Mouse (Mus musculus): ENCODE measurements at regions not wholly inside any gene's neighbourhood (a gene's known extent, or its start where the extent isn't known, plus 50 kb on each side); places are given as distances from the start of the nearest gene placed in this dataset.
"Not testable (repeated sequence)": the region's sequence is repeated elsewhere in the genome, so short reads cannot be mapped to it uniquely, and the experiment has no call there.

DNA sequence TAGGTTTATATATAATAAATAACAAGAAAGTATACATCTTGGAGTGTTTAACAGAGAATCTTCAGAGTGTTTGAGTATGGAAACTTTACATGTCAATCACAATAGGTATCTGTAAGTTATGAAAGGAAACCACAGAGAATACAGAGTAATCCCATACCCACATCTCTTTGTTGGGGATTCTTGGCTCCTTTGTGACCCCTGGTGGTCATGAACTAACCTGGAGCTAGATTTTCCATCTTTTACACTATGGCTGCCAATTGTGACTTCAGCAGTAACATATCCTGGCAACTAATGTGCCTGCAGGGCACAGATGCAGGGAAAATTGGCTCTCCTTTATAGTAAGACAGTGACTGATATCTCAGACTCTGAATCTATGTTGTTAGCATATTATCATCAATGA lies 1107.9 kb upstream of the Zfp386 start:
- DNase-seq (ENCODE audit: low read depth in 3 of 3, low spot score in 3 of 3) (no peak), ATAC-seq (ENCODE audit: insufficient read depth) (no peak)
- Histone ChIP-seq H3K4me3 (ENCODE audit: insufficient read depth in 1 of 2, low read depth in 2 of 2, low read length in 2 of 2) (no peak overlapping the region), H3K9me3 (ENCODE audit: control insufficient read depth, low read length) (no peaks in the 10 kb centered on the region), H3K4me1 (replicated peaks; ENCODE audit: control insufficient read depth in 2 of 2, insufficient read depth in 2 of 2, low read length in 1 of 2) (no peaks in the 10 kb centered on the region), H3K9ac (replicated peaks) (no peak overlapping the region), H3K4me2 (ENCODE audit: low read depth) (no peak overlapping the region), H3K27me3 (ENCODE audit: control insufficient read depth, insufficient read depth, low read length) (no peaks in the 10 kb centered on the region), H3K36me3 (replicated peaks; ENCODE audit: control insufficient read depth, insufficient read depth, low read depth) (no peaks in the 10 kb centered on the region), H3K27ac (no peak overlapping the region)
- TF ChIP-seq CTCF (IDR thresholded peaks at IDR 0.05; ENCODE audit: low read depth) = no peak
- no peak for TF ChIP-seq EP300 (IDR thresholded peaks at IDR 0.05; ENCODE audit: low read depth)

DNA sequence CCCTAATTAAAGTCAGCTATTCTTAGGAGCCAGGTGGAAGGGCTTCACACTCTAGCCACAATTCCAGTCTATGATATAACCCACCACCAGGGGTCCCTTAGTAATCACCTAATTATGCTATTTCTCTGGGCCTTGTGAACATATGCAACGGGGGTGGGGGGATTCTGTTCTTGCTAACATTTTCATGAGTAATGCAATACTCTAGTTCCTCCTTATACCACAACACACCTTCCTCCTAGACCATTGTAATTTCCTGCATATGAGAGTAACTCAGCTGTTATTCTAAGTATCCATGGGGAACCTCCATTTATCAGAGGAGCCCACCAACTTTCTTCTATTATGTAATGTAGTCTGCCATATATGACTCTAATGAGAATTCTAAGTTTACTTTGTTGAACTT lies 1085.4 kb upstream of the Zfp386 start:
- no peak overlapping the region for H3K9ac ChIP-seq (replicated peaks)
- no peaks in the 10 kb centered on the region for H3K4me1 ChIP-seq (replicated peaks; ENCODE audit: control insufficient read depth in 2 of 2, insufficient read depth in 2 of 2, low read length in 1 of 2)
- no peak overlapping the region for H3K4me2 ChIP-seq (ENCODE audit: low read depth)
- H3K36me3 ChIP-seq (replicated peaks; ENCODE audit: control insufficient read depth, insufficient read depth, low read depth) = no peaks in the 10 kb centered on the region
- DNase-seq (ENCODE audit: low read depth in 3 of 3, low spot score in 3 of 3) (no peak), ATAC-seq (ENCODE audit: insufficient read depth) (no peak)
- H3K9me3 ChIP-seq (ENCODE audit: control insufficient read depth, low read length) = no peaks in the 10 kb centered on the region
- no peak overlapping the region for H3K27ac ChIP-seq
- no peak overlapping the region for H3K4me3 ChIP-seq (ENCODE audit: insufficient read depth in 1 of 2, low read depth in 2 of 2, low read length in 2 of 2)
- no peaks in the 10 kb centered on the region for H3K27me3 ChIP-seq (ENCODE audit: control insufficient read depth, insufficient read depth, low read length)
- TF ChIP-seq CTCF (IDR thresholded peaks at IDR 0.05; ENCODE audit: low read depth) (no peak), EP300 (IDR thresholded peaks at IDR 0.05; ENCODE audit: low read depth) (no peak)
- WGBS (ENCODE audit: insufficient replicate concordance) = 35% methylated on average over 1 of the region's 1 CpGs

DNA sequence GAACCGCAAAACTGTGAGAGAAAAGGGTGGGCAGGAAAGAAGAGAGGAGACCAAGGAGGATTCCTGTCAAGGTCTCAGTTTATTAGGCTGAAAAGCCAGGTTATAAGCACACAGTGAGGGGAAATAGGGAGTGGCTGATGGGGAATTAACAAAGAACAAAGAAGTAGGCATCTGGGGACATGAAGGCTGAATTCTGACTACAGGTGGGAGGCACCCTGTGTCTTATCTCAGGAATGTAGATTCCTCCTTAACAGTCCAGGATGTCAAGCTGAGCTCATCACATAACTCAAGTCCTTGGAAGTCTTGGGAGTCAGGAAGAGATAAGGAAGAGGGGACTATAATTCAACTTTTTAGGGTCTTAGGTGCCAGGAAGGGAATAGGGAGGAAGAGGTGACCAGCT lies 1083.3 kb upstream of the Zfp386 start:
- H3K4me2 ChIP-seq (ENCODE audit: low read depth); H3K9ac ChIP-seq (replicated peaks); H3K27me3 ChIP-seq (ENCODE audit: control insufficient read depth, insufficient read depth, low read length); ATAC-seq (ENCODE audit: insufficient read depth); DNase-seq (ENCODE audit: low read depth in 3 of 3, low spot score in 3 of 3); H3K36me3 ChIP-seq (replicated peaks; ENCODE audit: control insufficient read depth, insufficient read depth, low read depth); H3K9me3 ChIP-seq (ENCODE audit: control insufficient read depth, low read length); H3K27ac ChIP-seq; H3K4me1 ChIP-seq (replicated peaks; ENCODE audit: control insufficient read depth in 2 of 2, insufficient read depth in 2 of 2, low read length in 1 of 2); H3K4me3 ChIP-seq (ENCODE audit: insufficient read depth in 1 of 2, low read depth in 2 of 2, low read length in 2 of 2): not testable (repeated sequence)
- 61% methylated on average over 1 of the region's 1 CpGs for WGBS (ENCODE audit: insufficient replicate concordance)

DNA sequence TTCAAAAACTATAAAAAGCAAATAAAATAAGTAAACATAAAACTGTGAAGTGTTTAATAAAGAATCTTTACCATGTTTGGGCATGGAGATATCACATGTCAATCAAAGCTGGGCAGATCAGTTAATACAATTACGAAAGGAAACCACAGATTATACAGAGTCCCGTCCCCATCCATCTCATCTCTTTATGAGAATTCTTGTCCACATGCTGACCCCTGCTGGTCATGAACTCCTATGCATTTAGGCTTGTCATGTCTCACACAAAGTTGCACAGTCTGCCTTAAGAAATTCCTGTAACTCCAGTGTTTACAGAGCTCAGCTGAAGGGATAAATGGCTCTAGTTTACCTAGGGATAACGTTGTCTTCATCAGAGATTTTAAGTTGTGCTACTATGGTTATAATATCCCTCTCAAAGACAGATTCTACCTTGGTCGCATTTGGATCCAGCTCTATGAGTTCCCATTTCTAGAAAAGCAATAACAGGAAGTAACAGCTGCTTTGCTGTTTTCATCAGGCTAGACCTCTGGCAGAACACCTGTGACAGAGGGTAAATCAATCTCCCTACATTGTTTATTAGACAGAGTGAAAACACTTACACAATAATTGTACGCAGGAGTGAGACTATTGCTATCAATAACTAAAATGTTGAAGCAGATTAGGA lies 1065.9 kb upstream of the Zfp386 start:
- no peak overlapping the region for H3K4me3 ChIP-seq (ENCODE audit: insufficient read depth in 1 of 2, low read depth in 2 of 2, low read length in 2 of 2)
- WGBS (ENCODE audit: insufficient replicate concordance) = 49% methylated on average over 5 of the region's 5 CpGs
- ATAC-seq (ENCODE audit: insufficient read depth) (no peak), DNase-seq (ENCODE audit: low read depth in 3 of 3, low spot score in 3 of 3) (no peak)
- no peak overlapping the region for H3K27ac ChIP-seq
- no peak overlapping the region for H3K9ac ChIP-seq (replicated peaks)
- no peak overlapping the region for H3K4me2 ChIP-seq (ENCODE audit: low read depth)
- H3K4me1 ChIP-seq (replicated peaks; ENCODE audit: control insufficient read depth in 2 of 2, insufficient read depth in 2 of 2, low read length in 1 of 2) = no peaks in the 10 kb centered on the region
- H3K27me3 ChIP-seq (ENCODE audit: control insufficient read depth, insufficient read depth, low read length) = no peaks in the 10 kb centered on the region
- H3K36me3 ChIP-seq (replicated peaks; ENCODE audit: control insufficient read depth, insufficient read depth, low read depth) = no peaks in the 10 kb centered on the region
- no peak for TF ChIP-seq EP300 (IDR thresholded peaks at IDR 0.05; ENCODE audit: low read depth)
- peak; percentile 15; the same call in 1 of the 2 replicates for TF ChIP-seq CTCF (IDR thresholded peaks at IDR 0.05; ENCODE audit: low read depth)
- no peaks in the 10 kb centered on the region for H3K9me3 ChIP-seq (ENCODE audit: control insufficient read depth, low read length)

DNA sequence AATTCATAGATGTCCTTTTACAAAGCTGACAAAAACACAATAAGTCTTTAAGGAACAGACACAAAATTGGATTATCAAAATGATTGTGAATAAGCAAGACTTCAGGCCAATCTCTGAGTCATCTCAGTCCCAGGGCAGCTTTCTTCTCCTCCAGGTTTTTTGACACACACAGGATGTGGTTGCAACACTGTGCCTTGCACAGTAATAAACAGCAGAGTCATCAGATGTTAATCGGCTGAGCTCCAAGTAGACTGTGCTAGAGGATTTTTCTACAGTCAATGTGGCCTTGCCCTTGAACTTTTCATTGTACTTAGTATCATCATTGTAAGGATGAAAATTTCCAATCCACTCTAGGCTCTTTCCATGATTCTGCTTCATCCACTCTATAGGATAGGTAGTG lies 1056.6 kb upstream of the Zfp386 start:
- no peak overlapping the region for H3K4me3 ChIP-seq (ENCODE audit: insufficient read depth in 1 of 2, low read depth in 2 of 2, low read length in 2 of 2)
- H3K9ac ChIP-seq (replicated peaks) = no peak overlapping the region
- 77% methylated on average over 1 of the region's 1 CpGs for WGBS (ENCODE audit: insufficient replicate concordance)
- H3K36me3 ChIP-seq (replicated peaks; ENCODE audit: control insufficient read depth, insufficient read depth, low read depth) = no peaks in the 10 kb centered on the region
- H3K4me1 ChIP-seq (replicated peaks; ENCODE audit: control insufficient read depth in 2 of 2, insufficient read depth in 2 of 2, low read length in 1 of 2) = no peaks in the 10 kb centered on the region
- ATAC-seq (ENCODE audit: insufficient read depth) (no peak), DNase-seq (ENCODE audit: low read depth in 3 of 3, low spot score in 3 of 3) (no peak)
- no peaks in the 10 kb centered on the region for H3K27me3 ChIP-seq (ENCODE audit: control insufficient read depth, insufficient read depth, low read length)
- H3K4me2 ChIP-seq (ENCODE audit: low read depth) = no peak overlapping the region
- no peak for TF ChIP-seq CTCF (IDR thresholded peaks at IDR 0.05; ENCODE audit: low read depth)
- no peak overlapping the region for H3K27ac ChIP-seq
- no peaks in the 10 kb centered on the region for H3K9me3 ChIP-seq (ENCODE audit: control insufficient read depth, low read length)
